Mouse (Mus musculus) kidney, postnatal 4 days (tissue): ENCODE data around the gene Prdx4.
"Not testable (repeated sequence)": the region's sequence is repeated elsewhere in the genome, so short reads cannot be mapped to it uniquely, and the experiment has no call there.

ENCODE experiments used
- DNase-seq, 2 experiments: peaks; one replicate each; pipeline ENCODE4 v3.0.0; 2021; ENCODE audit warnings: mixed read lengths in 2 of 2

Prdx4 gene

DNA sequence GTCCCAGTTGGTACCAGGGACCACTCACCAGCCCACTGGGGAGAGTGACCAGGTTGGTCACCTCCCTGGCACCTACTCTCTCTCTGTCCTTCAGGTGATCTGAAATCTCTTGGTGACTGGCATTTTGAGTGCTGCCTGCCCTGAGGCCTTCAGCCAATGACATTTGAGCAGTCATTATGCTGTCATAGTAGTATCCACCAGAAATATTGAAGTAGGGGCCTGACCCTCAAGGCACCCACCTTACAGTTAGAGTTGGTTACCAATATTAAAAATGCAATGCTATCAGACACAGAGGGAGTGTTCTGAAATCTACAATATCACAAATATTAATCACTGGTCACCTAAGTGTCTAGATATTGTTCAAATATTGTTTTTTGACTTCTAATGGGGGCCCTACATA is at the start of gene Prdx4:
Gene Prdx4, minus strand, starts transcription at position 101 of the 400 bp plus-strand sequence.
- DNase-seq, result no peak

DNA sequence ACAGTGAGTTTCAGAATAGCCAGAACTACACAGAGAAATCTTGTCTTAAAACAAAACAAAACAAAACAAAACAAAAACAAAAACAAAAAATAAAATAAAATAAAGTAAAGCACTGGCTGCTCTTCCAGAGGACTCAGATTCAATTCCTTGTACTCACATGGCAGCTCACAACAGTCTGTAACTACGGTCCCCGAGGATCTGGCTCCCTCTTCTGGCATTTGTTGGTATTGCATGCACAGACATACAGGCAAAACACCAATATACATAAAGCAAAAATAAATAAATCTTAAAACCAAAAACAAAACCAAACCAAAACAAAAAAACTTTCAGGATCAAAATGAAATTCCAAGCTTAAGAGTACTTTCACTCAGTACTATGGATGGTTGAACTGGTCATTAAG is 36.0 kb upstream of the Prdx4 start:
- DNase-seq, result peak; percentile 45 to 61

DNA sequence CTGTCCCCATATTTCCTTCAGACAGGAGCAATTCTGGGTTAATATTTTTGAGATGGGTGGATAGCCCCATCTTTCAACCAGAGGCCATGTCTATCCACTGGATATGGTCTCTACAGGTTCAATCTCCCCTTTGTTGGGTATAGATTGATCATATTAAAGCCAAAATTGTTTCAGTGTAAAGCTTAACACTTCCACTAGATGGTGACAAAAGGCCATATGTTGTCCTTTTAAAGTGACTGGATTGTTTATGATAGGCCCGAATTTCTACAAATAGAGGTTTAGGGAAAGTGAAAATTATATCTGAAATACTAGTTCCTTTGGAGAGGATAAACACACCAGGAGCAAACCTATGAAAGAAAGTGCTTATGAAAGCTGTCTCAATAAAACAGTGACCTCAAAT is 34.9 kb upstream of the Prdx4 start:
- no peak for DNase-seq

DNA sequence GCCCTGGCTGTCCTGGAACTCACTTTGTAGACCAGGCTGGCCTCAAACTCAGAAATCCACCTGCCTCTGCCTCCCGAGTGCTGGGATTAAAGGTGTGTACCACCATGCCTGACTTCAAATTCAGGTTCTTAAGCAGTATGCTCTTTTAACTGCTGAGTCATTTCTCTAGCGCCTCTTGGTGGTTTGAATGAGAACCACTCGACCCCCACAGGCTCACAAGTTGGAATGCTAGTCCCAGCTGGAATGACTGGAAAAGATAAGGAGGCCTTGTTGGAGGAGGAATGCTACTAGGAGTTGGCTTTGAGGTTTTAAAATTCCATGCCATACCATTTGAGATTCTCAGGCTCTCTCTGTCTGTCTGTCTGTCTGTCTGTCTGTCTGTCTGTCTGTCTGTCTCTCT is 29.6 kb upstream of the Prdx4 start:
- not testable (repeated sequence) for DNase-seq

DNA sequence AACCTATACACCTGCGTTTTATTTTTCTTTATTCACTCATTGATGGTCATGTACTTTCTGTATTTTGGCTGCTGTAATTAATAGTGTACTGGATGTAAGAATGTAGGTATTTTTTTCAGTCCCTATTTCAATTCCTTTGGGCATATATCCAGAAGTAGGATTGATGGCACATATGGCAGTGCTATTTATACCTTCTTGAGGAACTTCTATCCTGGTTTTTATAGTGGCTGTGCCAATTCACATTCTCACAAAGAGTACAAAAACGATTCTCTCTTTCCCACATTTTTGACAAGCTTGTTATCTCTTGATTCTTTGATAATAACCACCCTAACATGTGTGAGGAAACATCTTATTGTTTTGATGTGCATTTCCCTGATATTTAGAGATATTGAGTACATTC is 24.5 kb upstream of the Prdx4 start:
- no peak for DNase-seq

DNA sequence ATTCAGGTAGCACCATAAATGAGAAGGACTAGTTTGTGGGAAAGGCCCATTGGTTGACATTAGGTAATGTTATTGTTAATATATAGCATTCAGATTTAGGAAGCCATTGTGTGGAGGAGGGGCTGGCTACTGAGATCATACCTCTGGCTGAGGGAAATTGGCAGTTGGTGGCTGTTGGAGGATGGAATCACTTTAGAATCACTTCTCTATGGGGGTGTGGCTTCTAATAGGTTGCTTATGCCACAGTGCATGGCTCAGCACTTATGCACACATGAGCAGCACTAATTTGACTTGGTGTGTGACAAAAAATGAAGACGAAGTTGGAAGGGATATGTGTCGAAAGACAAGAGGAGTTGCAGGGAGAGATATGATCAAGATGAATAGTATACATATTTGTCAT is 5.7 kb upstream of the Prdx4 start:
- no peak for DNase-seq

DNA sequence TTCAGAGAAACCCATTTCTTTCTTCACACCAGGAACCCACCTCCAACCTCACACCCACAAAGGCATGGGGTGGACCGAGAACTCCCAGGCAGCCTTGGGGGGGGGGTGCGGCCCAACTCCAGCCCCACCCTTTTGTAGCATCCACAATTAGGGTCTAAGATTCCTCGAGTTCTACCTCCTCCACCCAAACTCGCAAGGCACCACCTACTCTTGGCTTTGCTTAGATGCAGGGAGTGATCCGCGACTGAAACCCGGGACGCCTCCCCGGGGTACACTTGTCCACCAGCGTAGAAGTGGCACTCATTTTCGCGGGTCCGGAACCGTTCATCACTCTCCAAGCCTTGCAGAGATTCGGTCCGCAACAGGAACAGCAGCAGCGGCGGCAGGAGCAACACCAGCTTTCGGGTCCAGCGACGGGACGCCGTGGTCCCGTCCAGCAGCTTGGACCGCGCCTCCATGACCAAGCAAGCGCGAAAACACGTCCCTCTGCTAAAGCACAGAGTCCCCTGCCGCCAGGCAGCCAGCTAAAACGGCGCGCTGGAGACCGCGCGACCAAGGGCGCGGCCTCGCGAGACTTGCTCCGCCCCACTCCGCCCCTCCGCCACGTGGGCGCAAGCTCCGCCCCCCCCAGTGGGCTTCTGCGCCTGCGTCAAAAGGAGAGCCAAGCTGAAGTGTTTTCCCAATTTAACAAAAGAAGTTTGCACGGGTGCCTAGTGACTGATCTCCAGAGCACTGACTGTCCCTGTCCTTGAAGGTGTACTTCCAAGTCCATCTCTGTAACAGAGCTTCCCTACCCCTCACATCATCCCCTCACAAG is 2.4 kb downstream of the Prdx4 start:
- DNase-seq, result peak; percentile 89 to 93

DNA sequence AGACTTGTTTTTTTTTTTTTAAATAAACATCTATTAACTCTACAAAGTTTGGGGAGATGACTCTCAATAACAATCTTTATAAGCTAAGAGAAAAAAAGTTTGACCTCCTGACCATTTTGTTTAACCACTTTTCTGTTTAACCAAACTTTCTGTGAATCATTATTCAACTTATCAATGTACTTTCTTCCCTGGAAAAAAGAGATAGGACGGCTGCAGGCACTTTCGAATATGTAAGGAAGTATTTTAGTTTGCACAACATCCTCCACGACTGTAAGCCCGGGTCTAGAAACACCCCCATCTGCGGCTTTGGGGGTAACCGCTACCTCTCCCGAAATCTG is 3.0 kb downstream of the Prdx4 start:
- DNase-seq, result no peak

DNA sequence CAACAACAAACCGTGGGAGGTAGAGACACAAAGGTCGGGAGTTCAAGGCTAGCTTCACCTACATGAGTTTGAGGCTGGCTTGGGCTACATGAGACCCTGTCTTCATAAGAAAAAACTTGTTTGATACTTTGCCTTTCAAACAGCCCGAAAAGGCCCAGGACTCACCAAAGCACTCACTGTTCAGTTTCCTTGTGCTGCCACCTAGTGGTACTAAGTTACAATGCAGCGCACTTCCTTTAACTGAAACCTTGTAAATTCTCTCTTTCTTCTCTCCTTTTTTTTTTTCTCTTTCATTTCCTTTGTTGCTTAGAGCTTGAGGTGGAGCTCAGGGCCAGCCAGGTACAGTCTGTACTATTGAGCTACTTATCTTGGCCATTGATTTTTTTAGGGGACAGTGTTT is 22.5 kb downstream of the Prdx4 start:
- DNase-seq, result peak; percentile 32 to 53

DNA sequence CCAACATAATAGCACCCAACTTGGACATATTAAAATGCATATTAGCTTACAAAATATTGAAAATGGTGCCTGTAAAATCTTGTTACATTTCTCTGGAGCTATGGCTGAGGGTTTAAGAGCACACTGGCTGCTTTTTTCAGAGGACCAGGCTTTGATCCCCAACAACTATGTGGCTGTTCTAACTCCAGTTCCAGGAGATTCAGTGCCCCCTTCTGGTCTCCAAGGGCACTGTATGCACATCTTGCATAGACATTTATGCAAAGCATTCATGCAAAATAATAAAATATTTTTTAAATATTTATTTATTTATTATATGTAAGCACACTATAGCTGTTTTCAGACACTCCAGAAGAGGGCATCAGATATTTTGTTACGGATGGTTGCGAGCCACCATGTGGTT is 34.2 kb downstream of the Prdx4 start:
- no peak for DNase-seq

DNA sequence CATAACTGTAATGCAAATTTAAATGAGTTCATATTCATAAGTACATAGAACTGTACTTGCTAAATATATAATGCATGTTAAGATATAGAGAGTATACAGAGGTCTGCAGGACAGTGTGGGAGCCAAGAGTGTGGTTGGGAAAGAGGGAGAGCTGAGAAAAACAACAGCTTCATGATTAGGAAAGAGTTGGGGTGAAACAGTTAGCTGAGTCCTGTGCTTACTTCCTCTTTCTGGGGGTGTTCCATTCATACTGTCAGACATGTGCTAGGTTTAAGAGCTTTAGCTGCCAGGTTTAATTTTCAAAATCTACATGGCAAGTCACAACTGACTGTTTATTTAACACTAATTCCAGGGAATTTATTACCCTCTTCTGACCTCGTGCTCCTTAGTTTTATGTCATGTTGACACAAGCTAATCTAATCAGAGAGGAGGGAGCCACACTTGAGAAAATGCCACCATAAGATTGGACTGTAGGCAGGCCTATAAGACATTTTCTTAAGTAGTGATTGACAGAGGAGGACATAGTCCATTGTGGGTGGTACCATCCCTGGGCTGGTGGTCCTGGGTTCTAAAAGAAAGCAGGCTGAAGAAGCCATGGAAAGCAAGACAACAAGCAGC is 60.0 kb downstream of the Prdx4 start:
- no peak for DNase-seq

DNA sequence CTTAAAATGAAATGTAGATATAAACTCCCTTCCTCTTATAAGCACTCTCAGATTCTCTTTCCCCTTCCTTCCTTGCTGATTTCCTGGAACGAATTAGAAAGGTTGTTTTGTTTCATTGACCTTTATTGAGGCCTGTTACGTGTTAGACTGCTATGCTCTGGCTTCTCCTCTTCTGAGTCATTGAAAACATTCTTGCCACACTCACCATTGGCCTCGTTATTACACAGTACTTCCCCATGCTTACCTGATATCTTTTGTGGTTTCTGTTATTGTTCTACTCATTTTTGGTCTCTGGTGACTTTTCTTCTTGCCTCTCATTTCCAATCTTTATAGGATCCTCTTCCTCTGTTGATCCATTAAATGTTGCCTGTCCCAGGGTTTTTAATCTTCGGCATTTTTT is 62.1 kb downstream of the Prdx4 start:
- DNase-seq, result no peak
